Mouse (Mus musculus) spleen, adult 18-20 months (tissue): ENCODE results near the gene Prr11.
A peak's percentile ranks its signal among the peaks of the same experiment; 100 is the strongest.
"Not testable (repeated sequence)": the region's sequence is repeated elsewhere in the genome, so short reads cannot be mapped to it uniquely, and the experiment has no call there.

Source experiments
- DNase-seq, 2 experiments: peaks; one replicate each; pipeline ENCODE4 v3.0.0; 2022; ENCODE audit warnings: mixed read lengths in 2 of 2

Gene Prr11

GRCm38 (mm10) chr11:87108409-87108754 lies at the start of gene Prr11:
Gene Prr11, minus strand, starts transcription at chr11:87108708.
- DNase-seq: no peak

- no peak for DNase-seq
Observed at GRCm38 (mm10) chr11:87158012-87158411, 49.5 kb upstream of the Prr11 start.

GRCm38 (mm10) chr11:87136233-87136632 lies 27.7 kb upstream of the Prr11 start:
- DNase-seq: no peak

GRCm38 (mm10) chr11:87126824-87127816 lies 18.6 kb upstream of the Prr11 start, which contains the start of gene Trim37:
Gene Trim37, plus strand, starts transcription at chr11:87127077.
- peak; percentile 77 to 80 for DNase-seq

GRCm38 (mm10) chr11:87126281-87126823 lies 17.8 kb upstream of the Prr11 start:
- no peak for DNase-seq

- no peak for DNase-seq
Observed at GRCm38 (mm10) chr11:87125562-87125961, 17.1 kb upstream of the Prr11 start.

GRCm38 (mm10) chr11:87121864-87122263 lies 13.4 kb upstream of the Prr11 start:
- no peak for DNase-seq

GRCm38 (mm10) chr11:87110172-87110909 lies 1.8 kb upstream of the Prr11 start:
- DNase-seq: no peak

GRCm38 (mm10) chr11:87109519-87110171 lies 1.1 kb upstream of the Prr11 start:
- peak; percentile 10 to 24 for DNase-seq

- DNase-seq: peak; percentile 89 to 93
Observed at GRCm38 (mm10) chr11:87108755-87109518, 429 bp upstream of the Prr11 start, which contains the start of gene Ska2. Gene Ska2, plus strand, starts transcription at chr11:87109234.

GRCm38 (mm10) chr11:87087142-87087541 lies 21.4 kb downstream of the Prr11 start:
- DNase-seq: no peak

GRCm38 (mm10) chr11:87086290-87086984 lies 22.1 kb downstream of the Prr11 start, which contains the start of gene Smg8:
Gene Smg8, minus strand, starts transcription at chr11:87086774.
- DNase-seq: peak; percentile 57 to 74

GRCm38 (mm10) chr11:87085461-87085860 lies 23.0 kb downstream of the Prr11 start:
- DNase-seq: no peak

GRCm38 (mm10) chr11:87083712-87084111 lies 24.8 kb downstream of the Prr11 start:
- DNase-seq: no peak

- peak; percentile 63 to 76 for DNase-seq
Observed at GRCm38 (mm10) chr11:87073866-87074440, 34.6 kb downstream of the Prr11 start, which contains the start of gene Gdpd1. Gene Gdpd1, minus strand, starts transcription at chr11:87074062.

- DNase-seq: peak; percentile 7 to 19
Observed at GRCm38 (mm10) chr11:87073343-87073865, 35.1 kb downstream of the Prr11 start.

GRCm38 (mm10) chr11:87062087-87062486 lies 46.4 kb downstream of the Prr11 start:
- DNase-seq: no peak

- DNase-seq: no peak
Observed at GRCm38 (mm10) chr11:87060410-87060809, 48.1 kb downstream of the Prr11 start.

- DNase-seq: no peak
Observed at GRCm38 (mm10) chr11:87056286-87056685, 52.2 kb downstream of the Prr11 start.

- DNase-seq: not testable (repeated sequence)
Observed at GRCm38 (mm10) chr11:87048900-87049299, 59.6 kb downstream of the Prr11 start.
